Mouse (Mus musculus) brown adipose tissue, adult 24 weeks (tissue): Measurements from ENCODE around the gene Ccdc171. TPM values are rescaled to one million over a fixed set of nuclear protein-coding genes. Genes with fewer than 3 reads are reported as not detected.

Source experiments
- H3K27ac ChIP-seq: fragments of 200-500 bp; replicated peaks from 2 replicates; pipeline ENCODE4 v1.5.1; 2012; ENCODE audit warnings: low read depth, mild to moderate bottlenecking, low read length
- H3K4me1 ChIP-seq: fragments of 200-500 bp; 2 replicates; pipeline ENCODE4 v1.6.1; 2012; ENCODE audit warnings: low read length, mixed read lengths; ENCODE audit not compliant: control insufficient read depth, insufficient read depth, insufficient read length
- H3K4me3 ChIP-seq: fragments of 200-500 bp; 2 replicates; pipeline ENCODE4 v1.5.1; 2012; ENCODE audit warnings: low read depth, mild to moderate bottlenecking, low read length, moderate library complexity; ENCODE audit not compliant: insufficient read depth
- polyA plus RNA-seq: library from polyadenylated mRNA; stranded (reverse); fragments of >200 nt; gene quantifications from 2 replicates; pipeline ENCODE4 v1.2.4, GENCODE M21; 2012; ENCODE audit not compliant: missing spikeins, insufficient read depth, insufficient read length

The Ccdc171 gene
- polyA plus RNA-seq, 1 experiment, result 1.6 TPM

GRCm38 (mm10) chr4:83742806-83743460 lies 217.6 kb downstream of the Ccdc171 start:
- H3K27ac ChIP-seq, result no peak overlapping the region
- H3K4me3 ChIP-seq, result no peak overlapping the region
- no peaks in the 10 kb centered on the region for H3K4me1 ChIP-seq

- no peak overlapping the region for H3K4me3 ChIP-seq
- H3K4me1 ChIP-seq, result no peaks in the 10 kb centered on the region
- no peak overlapping the region for H3K27ac ChIP-seq
Measured at GRCm38 (mm10) chr4:83775136-83775535, 249.8 kb downstream of the Ccdc171 start.

GRCm38 (mm10) chr4:83780044-83780443 lies 254.7 kb downstream of the Ccdc171 start:
- no peak overlapping the region for H3K27ac ChIP-seq
- no peak overlapping the region for H3K4me3 ChIP-seq
- H3K4me1 ChIP-seq, result no peaks in the 10 kb centered on the region

DNA sequence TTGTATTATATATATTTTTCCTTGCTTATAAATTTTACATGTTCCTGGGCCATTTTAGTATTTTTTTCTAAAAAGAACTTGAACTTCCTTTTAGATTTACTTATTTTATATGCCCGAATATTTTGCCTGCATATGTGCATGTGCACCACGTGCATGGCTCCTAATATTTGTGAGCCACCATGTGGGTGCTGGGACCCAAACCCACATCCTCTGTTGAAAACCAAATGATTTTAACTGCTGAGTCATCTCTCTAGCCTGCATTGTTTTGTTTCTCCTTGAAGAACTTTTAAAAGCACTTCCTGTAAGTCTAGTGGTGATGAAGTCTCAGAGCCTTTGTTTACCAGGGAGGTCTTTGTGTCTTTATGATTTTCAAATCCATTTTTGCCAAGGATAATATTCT lies 259.8 kb downstream of the Ccdc171 start:
- H3K4me1 ChIP-seq, result no peaks in the 10 kb centered on the region
- H3K27ac ChIP-seq, result no peak overlapping the region
- H3K4me3 ChIP-seq, result no peak overlapping the region

DNA sequence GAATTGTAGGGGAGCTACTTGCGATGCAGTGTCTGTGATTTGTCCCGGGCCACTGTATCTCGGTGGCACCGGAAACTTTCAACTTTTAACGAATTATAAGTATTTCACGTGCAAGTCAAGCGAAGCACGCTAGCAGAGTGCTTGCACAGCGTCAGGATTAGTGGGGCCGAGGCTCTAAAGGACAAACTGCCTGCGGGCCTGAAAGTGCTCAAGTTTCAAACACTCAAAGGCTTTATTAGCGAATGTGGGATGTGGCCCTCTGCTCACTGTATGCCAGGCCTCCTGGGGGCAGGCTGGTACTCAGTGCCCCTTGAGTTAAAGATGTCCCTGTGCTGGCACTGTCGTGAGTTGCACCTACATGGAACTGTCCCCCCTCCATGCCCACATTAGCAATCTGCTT lies 266.5 kb downstream of the Ccdc171 start:
- Histone ChIP-seq H3K4me3 (no peak overlapping the region), H3K27ac (no peak overlapping the region), H3K4me1 (no peaks in the 10 kb centered on the region)

DNA sequence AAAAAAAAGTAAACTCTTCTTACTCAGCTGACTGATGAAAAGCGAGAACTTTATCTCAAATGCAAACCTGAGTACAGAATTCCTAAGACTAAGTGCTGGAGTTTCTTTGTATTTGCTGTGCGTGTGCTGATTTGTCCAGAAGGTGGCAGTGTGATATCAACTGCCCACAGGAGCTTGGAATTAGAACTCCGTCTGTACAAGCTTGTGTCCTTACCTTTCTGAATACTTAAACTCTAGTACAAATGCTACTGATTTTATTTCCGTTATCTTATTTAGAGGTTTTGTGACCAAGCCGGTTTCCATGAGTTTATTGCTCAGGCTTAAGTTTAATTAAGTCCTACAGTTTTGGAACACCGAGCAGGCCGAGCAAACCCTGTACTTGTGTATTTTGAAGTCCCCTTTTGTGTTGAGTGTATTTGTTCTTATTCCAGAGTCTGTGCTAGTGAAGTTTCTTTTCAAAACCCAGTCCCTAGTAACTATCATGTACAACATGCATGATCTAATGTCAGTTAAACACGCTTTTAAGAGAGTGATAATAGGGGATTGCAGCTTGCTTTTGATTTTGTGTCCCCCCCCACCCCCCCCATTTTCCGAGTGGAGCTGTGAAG lies 269.1 kb downstream of the Ccdc171 start:
- H3K4me3 ChIP-seq, result no peak overlapping the region
- no peaks in the 10 kb centered on the region for H3K4me1 ChIP-seq
- H3K27ac ChIP-seq, result no peak overlapping the region

GRCm38 (mm10) chr4:83794930-83795459 lies 269.6 kb downstream of the Ccdc171 start:
- Histone ChIP-seq H3K27ac (no peak overlapping the region), H3K4me1 (no peaks in the 10 kb centered on the region), H3K4me3 (no peak overlapping the region)

- no peak overlapping the region for H3K27ac ChIP-seq
- no peaks in the 10 kb centered on the region for H3K4me1 ChIP-seq
- no peak overlapping the region for H3K4me3 ChIP-seq
Measured at GRCm38 (mm10) chr4:83797976-83798375, 272.6 kb downstream of the Ccdc171 start.

GRCm38 (mm10) chr4:83798674-83799430 lies 273.5 kb downstream of the Ccdc171 start:
- no peak overlapping the region for H3K4me3 ChIP-seq

GRCm38 (mm10) chr4:83800402-83800801 lies 275.1 kb downstream of the Ccdc171 start:
- Histone ChIP-seq H3K4me1 (no peaks in the 10 kb centered on the region), H3K4me3 (no peak overlapping the region), H3K27ac (no peak overlapping the region)

More at GRCm38 (mm10) chr4:83798674-83799430, 273.5 kb downstream of the Ccdc171 start:
- H3K4me1 ChIP-seq, result no peaks in the 10 kb centered on the region
- H3K27ac ChIP-seq, result no peak overlapping the region

GRCm38 (mm10) chr4:83816925-83817324 lies 291.6 kb downstream of the Ccdc171 start:
- Histone ChIP-seq H3K4me3 (no peak overlapping the region), H3K27ac (no peak overlapping the region), H3K4me1 (no peaks in the 10 kb centered on the region)

GRCm38 (mm10) chr4:83829718-83830459 lies 304.5 kb downstream of the Ccdc171 start:
- Histone ChIP-seq H3K4me3 (no peak overlapping the region), H3K4me1 (no peaks in the 10 kb centered on the region), H3K27ac (no peak overlapping the region)

GRCm38 (mm10) chr4:83830891-83831880 lies 305.8 kb downstream of the Ccdc171 start:
- no peak overlapping the region for H3K27ac ChIP-seq
- no peak overlapping the region for H3K4me3 ChIP-seq
- H3K4me1 ChIP-seq, result no peaks in the 10 kb centered on the region

- H3K27ac ChIP-seq, result no peak overlapping the region
Measured at GRCm38 (mm10) chr4:83839077-83839476, 313.7 kb downstream of the Ccdc171 start.

More at GRCm38 (mm10) chr4:83839077-83839476, 313.7 kb downstream of the Ccdc171 start:
- Histone ChIP-seq H3K4me3 (no peak overlapping the region), H3K4me1 (no peaks in the 10 kb centered on the region)
